Mouse (Mus musculus) megakaryocyte, embryonic 14.5 days (primary cell): Measurements from ENCODE around the gene Nlrp6.

Experiments used
- FLI1 ChIP-seq: IDR thresholded peaks from 2 replicates; pipeline ENCODE4 v1.6.1; 2012; ENCODE audit warnings: low read length, inconsistent platforms, mixed read lengths
- GATA1 ChIP-seq: IDR thresholded peaks from 3 replicates; pipeline ENCODE4 v1.6.1; 2012; ENCODE audit warnings: mixed read lengths, low read length, inconsistent platforms, borderline replicate concordance

- TF ChIP-seq GATA1 (no peak), FLI1 (no peak)
Observed at GRCm38 (mm10) chr7:140900220-140900619, 20.5 kb upstream of the Nlrp6 start, which contains the start of gene Cox8b.
